Mouse (Mus musculus) lung, embryonic 16.5 days (tissue): Measurements from ENCODE around the gene Qser1. TPM values are rescaled to one million over a fixed set of nuclear protein-coding genes. Genes with fewer than 3 reads are reported as not detected.
A peak's percentile ranks its signal among the peaks of the same experiment; 100 is the strongest.

Source experiments
- ATAC-seq: fragments of 200-750 bp; cut with Nextera tagmentation; 2 replicates; pipeline ENCODE4 v1.8.0; 2017; ENCODE audit warnings: low read depth, mild to moderate bottlenecking, moderate library complexity
- H3K27ac ChIP-seq: fragments of 300-500 bp; sonication (generic); 2 replicates; pipeline ENCODE4 v1.5.1; 2014; ENCODE audit warnings: mild to moderate bottlenecking, control low read depth, low read length
- H3K27me3 ChIP-seq: fragments of 300-500 bp; sonication (generic); 2 replicates; pipeline ENCODE4 v1.6.1; 2014; ENCODE audit warnings: low read depth, low read length, mixed read lengths; ENCODE audit not compliant: control insufficient read depth, insufficient read depth
- H3K36me3 ChIP-seq: fragments of 300-500 bp; sonication (generic); 2 replicates; pipeline ENCODE4 v1.6.1; 2014; ENCODE audit warnings: low read length; ENCODE audit not compliant: control insufficient read depth, insufficient read depth
- H3K4me1 ChIP-seq: fragments of 300-500 bp; sonication (generic); replicated peaks from 2 replicates; pipeline ENCODE4 v1.6.1; 2014; ENCODE audit warnings: low read length, mixed read lengths; ENCODE audit not compliant: control insufficient read depth, insufficient read depth
- H3K4me2 ChIP-seq: fragments of 300-500 bp; sonication (generic); 2 replicates; pipeline ENCODE4 v1.6.1; 2014; ENCODE audit warnings: low read depth, low read length, control low read depth
- H3K4me3 ChIP-seq: fragments of 300-500 bp; sonication (generic); 2 replicates; pipeline ENCODE4 v1.5.1; 2014; ENCODE audit warnings: mild to moderate bottlenecking, low read length, control low read depth
- H3K9ac ChIP-seq: fragments of 300-500 bp; sonication (generic); 2 replicates; pipeline ENCODE4 v1.6.1; 2014; ENCODE audit warnings: low read length, control low read depth
- H3K9me3 ChIP-seq: fragments of 300-500 bp; sonication (generic); 2 replicates; pipeline ENCODE4 v1.6.1; 2016; ENCODE audit warnings: low read length; ENCODE audit not compliant: control insufficient read depth
- WGBS: fragments of 180-500 bp; shearing (Covaris S2); extraction: QIAGEN DNeasy Blood & Tissue Kit; methylation state at CpG from one replicate; pipeline ENCODE4 v1.1.7; 2014; 5-methylcytosine and 5-hydroxymethylcytosine counted together
- polyA plus RNA-seq: library from polyadenylated mRNA; unstranded; fragments of >200 nt; fragmentation: Nextera tagmentation; extraction: Ambion mirVana; gene quantifications from 2 replicates; pipeline ENCODE4 v1.2.1, GENCODE M21; 2015

Qser1 gene
- polyA plus RNA-seq, 1 experiment from 2014 or later = 9.3 TPM

DNA sequence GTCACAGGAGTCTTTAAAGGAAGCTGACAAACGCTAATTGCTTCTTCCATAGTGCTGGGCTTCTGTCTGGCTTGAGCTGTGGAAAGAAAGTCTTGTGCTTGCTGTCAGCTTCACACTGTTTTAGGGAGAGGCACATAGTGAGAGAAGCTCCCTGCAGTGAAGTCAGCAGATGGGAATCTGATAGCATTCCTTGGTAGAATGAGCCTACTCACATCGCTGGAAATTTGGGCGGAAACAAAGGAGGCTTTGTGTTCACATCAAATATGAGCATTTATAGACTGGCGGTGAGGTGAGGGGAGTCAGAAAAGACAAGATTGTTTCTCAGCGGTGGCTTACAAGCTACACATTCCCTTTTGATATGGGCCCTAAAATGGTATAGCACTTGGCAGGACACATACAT lies 35.1 kb upstream of the Qser1 start:
- ATAC-seq = no peak
- WGBS = 27% methylated on average over 5 of the region's 5 CpGs
- Histone ChIP-seq H3K4me2 (no peak overlapping the region), H3K27me3 (peaks cover 2% of the 10 kb centered on the region), H3K27ac (no peak overlapping the region), H3K9me3 (no peaks in the 10 kb centered on the region), H3K36me3 (no peaks in the 10 kb centered on the region), H3K4me3 (no peak overlapping the region), H3K4me1 (peaks cover 10% of the 10 kb centered on the region; the same call in 1 of the 2 replicates), H3K9ac (no peak overlapping the region)

DNA sequence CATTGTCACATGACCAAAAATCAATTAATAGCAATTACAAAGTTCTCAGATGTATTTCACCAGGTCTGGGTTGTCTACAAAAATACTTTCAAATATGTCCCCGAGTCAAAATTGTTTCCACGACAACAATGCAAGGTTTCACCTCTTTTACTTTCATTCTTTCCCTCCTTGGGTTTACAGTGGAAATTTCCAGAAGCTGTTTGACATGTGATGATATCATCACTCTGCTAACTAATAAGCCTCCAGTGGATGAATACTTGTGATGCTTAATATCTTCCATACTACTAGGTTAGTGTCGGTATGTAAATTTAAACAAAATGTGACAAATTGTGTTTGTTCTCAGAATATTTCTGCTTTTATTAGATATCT lies 33.4 kb upstream of the Qser1 start:
- ATAC-seq = peak; percentile 6; the same call in 1 of the 2 replicates
- H3K27ac ChIP-seq = no peak overlapping the region
- peaks cover 2% of the 10 kb centered on the region for H3K27me3 ChIP-seq
- no peaks in the 10 kb centered on the region for H3K36me3 ChIP-seq
- H3K4me2 ChIP-seq = peak overlapping the region; percentile 97
- peak overlapping the region; percentile 64 for H3K4me3 ChIP-seq
- peaks cover 10% of the 10 kb centered on the region; the same call in 1 of the 2 replicates for H3K4me1 ChIP-seq
- 53% methylated on average over 3 of the region's 3 CpGs for WGBS
- peak overlapping the region; percentile 69; the same call in 1 of the 2 replicates for H3K9ac ChIP-seq
- H3K9me3 ChIP-seq = no peaks in the 10 kb centered on the region

DNA sequence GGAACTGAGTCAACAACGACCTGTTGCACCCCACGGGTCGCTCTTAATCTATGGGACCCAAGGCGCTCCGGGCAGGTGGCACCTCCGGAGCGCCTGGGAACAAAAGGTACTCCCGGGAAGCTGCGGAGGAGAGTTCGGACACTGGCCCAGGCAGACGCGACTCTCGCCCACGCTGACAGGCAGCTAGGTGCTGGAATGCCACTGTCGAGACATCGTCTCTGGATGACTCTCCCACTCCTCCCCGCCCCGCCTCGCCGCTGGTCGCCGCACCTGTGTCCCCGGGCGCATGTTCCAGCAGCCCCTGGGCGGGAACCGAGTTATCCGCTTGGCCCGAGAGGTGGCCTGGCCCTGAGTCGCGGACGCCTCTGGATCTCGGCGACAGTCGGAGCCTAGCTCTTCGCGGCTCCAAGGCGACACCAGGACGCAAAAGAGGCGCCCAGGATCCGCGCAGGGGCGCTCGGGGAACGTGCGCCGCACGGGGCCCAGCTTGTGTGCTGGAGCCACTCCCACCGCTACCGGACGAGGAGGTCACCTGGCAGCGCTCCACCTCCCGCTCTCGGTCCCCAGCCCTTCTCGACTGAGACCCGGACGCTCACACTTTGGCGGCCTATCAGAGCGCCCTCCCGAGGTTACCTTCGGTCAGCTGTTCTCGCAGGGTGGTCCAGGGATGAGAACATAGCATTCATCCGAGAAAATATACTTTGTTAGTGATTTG lies 32.9 kb upstream of the Qser1 start, which contains the start of gene Prrg4:
Prrg4 (minus strand) TSS at position 601 of the 715 bp plus-strand sequence.
- Histone ChIP-seq H3K4me1 (peaks cover 10% of the 10 kb centered on the region; the same call in 1 of the 2 replicates), H3K9me3 (no peaks in the 10 kb centered on the region), H3K4me3 (peak within 1 kb of the TSS; percentile 64), H3K27me3 (peaks cover 2% of the 10 kb centered on the region), H3K9ac (peak within 1 kb of the TSS; percentile 69), H3K27ac (no peak within 1 kb of the TSS), H3K4me2 (peak within 1 kb of the TSS; percentile 97), H3K36me3 (no peaks in the 10 kb centered on the region)
- peak; percentile 91 for ATAC-seq
- under 1% methylated on average over 58 of the region's 62 CpGs for WGBS

DNA sequence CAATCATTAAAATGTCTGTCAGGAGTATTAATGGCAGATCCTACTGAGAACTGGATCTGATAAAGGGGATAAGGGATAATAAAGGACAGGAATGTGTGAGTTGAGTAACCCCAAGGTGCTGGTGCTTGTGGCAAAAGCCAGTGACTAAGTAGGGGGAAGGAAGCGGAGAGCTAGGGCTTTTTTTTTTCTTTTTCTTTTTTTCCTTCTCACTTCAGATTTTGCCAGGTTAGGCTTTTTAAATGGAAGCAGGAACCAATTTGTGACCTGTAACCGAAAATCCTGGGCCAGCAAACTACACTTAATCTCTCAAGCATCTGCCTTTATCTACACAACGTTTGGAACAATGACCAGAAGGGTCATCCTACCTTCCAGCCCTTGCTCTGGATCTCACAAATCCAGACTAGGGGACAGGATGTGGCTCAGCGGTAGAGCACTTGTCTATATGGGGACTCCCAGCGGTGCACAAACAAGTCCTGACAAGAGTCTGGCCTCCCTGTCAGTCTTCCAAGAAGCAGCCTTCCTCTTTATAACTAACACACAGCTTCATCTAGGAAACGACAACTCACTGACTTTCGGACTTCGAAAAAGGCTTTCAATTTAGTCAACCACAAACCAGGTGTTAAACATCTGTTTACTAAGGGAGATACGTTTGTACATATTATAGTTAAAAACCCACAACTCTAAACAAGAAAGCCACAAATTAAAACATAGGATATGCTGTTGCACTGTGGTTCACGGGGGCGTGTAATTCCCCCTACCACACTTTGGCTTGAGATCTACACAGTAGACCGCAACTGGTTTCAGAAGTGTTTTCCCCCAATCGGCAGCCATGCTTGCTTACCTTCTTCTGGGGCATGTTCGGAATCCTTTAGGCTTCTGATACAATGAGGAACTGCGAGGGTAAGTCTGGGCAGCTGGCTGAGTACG lies 31.9 kb upstream of the Qser1 start:
- 25% methylated on average over 16 of the region's 16 CpGs for WGBS
- H3K9me3 ChIP-seq = no peaks in the 10 kb centered on the region
- no peak for ATAC-seq
- peaks cover 2% of the 10 kb centered on the region for H3K27me3 ChIP-seq
- peak overlapping the region; percentile 64 for H3K4me3 ChIP-seq
- H3K9ac ChIP-seq = peak overlapping the region; percentile 69
- peak overlapping the region; percentile 97 for H3K4me2 ChIP-seq
- no peaks in the 10 kb centered on the region for H3K36me3 ChIP-seq
- no peak overlapping the region for H3K27ac ChIP-seq
- H3K4me1 ChIP-seq = peaks cover 10% of the 10 kb centered on the region; the same call in 1 of the 2 replicates

DNA sequence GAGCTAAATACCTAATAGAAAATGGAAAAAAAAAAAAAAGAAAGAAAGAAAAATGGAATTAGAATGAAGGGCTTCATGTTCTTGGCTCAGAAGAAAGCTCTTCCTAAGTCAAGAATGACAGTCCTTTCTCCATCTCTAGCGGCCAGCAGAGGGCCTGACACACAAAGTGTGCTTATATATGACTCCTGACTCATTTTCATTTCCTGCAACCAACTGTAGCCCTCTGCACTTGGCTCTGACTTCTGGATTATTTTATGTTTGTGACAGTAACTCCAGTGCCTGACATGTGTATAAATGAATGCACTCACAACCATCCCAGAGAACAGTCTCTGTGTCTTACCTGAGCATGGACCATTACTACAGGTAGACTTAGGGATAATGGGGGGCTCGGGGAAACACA lies 31.1 kb upstream of the Qser1 start:
- no peak overlapping the region for H3K4me3 ChIP-seq
- peaks cover 2% of the 10 kb centered on the region for H3K27me3 ChIP-seq
- no peaks in the 10 kb centered on the region for H3K9me3 ChIP-seq
- H3K36me3 ChIP-seq = no peaks in the 10 kb centered on the region
- WGBS = 50% methylated on average over 2 of the region's 2 CpGs
- H3K4me1 ChIP-seq = peaks cover 10% of the 10 kb centered on the region; the same call in 1 of the 2 replicates
- H3K27ac ChIP-seq = no peak overlapping the region
- H3K9ac ChIP-seq = no peak overlapping the region
- H3K4me2 ChIP-seq = no peak overlapping the region
- no peak for ATAC-seq

DNA sequence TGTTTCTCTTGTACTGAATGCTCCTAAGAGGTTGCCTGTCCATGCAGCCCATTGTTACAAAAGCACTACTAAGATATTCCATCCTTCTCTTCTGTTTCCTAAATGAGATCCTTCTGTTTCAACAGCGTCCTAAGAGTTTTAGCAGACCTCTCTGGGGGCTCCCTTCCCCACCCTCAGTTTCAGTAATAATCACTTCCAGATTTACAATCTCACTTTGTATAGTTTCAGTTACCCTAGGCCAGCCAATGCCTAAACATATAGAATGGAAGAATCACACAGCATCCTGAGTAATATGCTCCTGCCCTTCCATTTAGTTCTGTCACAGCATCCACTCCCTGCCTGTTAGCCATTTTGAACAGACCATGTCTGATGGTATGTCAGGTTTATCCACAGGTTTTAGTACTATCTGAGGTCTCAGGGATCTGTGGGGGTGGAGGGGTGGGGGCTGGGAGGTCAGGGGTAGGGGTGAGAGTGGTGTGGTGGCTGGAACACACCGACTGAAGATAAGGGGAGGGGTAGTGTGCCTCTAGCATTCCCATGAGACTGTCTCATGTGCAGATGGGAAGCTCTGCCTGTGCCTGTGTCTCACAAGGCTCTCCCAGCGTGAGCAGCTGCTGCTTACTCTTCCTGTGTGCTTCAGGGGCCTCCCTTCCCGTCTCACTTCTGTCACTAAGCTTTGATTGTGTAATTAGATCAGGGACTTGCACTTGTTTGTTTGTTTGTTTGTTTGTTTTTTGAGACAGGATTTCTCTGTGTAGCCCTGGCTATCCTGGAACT lies 30.3 kb upstream of the Qser1 start:
- Histone ChIP-seq H3K4me3 (no peak overlapping the region), H3K4me1 (peaks cover 10% of the 10 kb centered on the region; the same call in 1 of the 2 replicates), H3K36me3 (no peaks in the 10 kb centered on the region), H3K9ac (no peak overlapping the region), H3K4me2 (no peak overlapping the region), H3K9me3 (no peaks in the 10 kb centered on the region), H3K27ac (no peak overlapping the region), H3K27me3 (peaks cover 2% of the 10 kb centered on the region)
- WGBS = 49% methylated on average over 4 of the region's 4 CpGs
- no peak for ATAC-seq

DNA sequence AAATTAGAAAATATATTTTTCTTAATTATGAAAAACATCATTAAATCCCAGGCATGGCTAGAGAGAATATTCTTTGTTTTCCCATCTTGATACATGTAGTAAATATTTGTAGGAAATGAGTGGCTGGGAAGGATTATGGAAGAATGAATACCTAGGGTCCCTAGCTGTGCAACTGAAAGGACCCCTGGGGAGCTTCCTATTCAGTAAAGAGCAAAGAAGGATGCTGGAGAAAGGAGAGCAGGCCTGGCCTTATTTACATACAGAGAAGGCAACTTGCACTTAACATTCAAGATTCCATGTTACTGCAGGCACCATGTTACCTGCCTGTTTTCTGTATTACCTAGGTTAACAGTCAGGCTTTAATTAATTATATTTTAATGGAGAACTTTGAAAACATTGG lies 26.0 kb upstream of the Qser1 start:
- Histone ChIP-seq H3K9me3 (peaks cover 3% of the 10 kb centered on the region; the same call in 1 of the 2 replicates), H3K27ac (no peak overlapping the region), H3K4me1 (no peaks in the 10 kb centered on the region), H3K9ac (no peak overlapping the region), H3K36me3 (no peaks in the 10 kb centered on the region), H3K4me3 (no peak overlapping the region), H3K4me2 (no peak overlapping the region), H3K27me3 (no peaks in the 10 kb centered on the region)
- no peak for ATAC-seq

DNA sequence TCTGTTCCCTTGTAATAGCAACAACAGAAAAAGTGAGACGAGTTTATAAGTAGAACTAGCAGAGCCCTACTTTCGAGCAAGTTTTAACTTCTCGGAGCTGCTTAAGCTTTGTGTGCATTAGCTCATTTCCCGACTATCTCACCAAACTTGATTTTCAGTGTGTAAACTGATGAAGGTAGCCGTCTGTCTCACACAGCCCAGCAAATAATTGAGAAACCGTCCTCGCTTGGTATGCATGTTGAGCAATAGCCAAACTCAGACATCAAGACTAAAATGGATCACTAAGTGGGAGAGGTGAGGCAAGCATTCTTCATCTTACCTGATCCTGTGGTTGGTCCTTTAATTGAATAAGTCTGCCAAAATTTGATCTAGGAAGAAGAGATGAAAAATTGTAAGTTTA lies 25.2 kb upstream of the Qser1 start:
- Histone ChIP-seq H3K4me2 (no peak overlapping the region), H3K27ac (no peak overlapping the region), H3K4me3 (no peak overlapping the region), H3K36me3 (no peaks in the 10 kb centered on the region), H3K9me3 (peaks cover 3% of the 10 kb centered on the region; the same call in 1 of the 2 replicates), H3K4me1 (no peaks in the 10 kb centered on the region), H3K27me3 (no peaks in the 10 kb centered on the region), H3K9ac (no peak overlapping the region)
- ATAC-seq = no peak
- 54% methylated on average over 7 of the region's 7 CpGs for WGBS
